Mouse (Mus musculus): ENCODE measurements around the gene Trak1. TPM values are rescaled to one million over a fixed set of nuclear protein-coding genes. Genes with fewer than 3 reads are reported as not detected.

The Trak1 gene
- total and polyA plus RNA-seq, 2 experiments from 2014 or later = 61.8 to 116 TPM

DNA sequence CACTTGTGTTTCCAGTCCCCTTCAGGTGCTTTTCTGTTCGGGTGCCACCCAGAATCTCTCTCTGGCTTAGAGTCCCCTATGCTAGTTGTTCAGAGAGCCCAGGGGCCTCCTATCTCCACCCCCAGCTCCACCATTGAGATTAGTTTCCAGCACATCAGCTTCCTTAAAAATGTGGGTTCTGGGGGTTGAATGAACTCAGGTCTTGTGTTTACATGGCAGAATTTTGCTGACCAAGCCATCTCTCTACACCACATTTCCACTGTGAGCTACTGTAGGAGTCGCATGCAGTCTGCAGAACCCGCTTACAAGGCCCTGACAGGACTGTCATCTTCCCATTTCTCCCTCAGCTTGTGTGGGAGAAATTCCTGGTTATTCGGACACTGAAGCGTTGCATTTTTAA, 32.8 kb downstream of the Trak1 start:
- no peaks in the 10 kb centered on the region for H3K27me3 ChIP-seq (ENCODE audit: insufficient read depth, low read length)
- H3K36me3 ChIP-seq (ENCODE audit: insufficient read depth) = no peaks in the 10 kb centered on the region
- peaks cover 28% of the 10 kb centered on the region for H3K4me1 ChIP-seq (ENCODE audit: insufficient read depth)
- H3K9me3 ChIP-seq (ENCODE audit: low read length) = no peaks in the 10 kb centered on the region
- TF ChIP-seq CTCF (IDR thresholded peaks at IDR 0.05; ENCODE audit: low read depth) = no peak
- no peak overlapping the region for H3K27ac ChIP-seq (ENCODE audit: low read depth, low read length)
- H3K9ac ChIP-seq = no peak overlapping the region
- ATAC-seq (no peak), DNase-seq (no peak)
- H3K4me3 ChIP-seq (ENCODE audit: low read depth, low read length) = no peak overlapping the region
- 92% methylated on average over 5 of the region's 5 CpGs for WGBS
- H3K4me2 ChIP-seq (ENCODE audit: low read depth) = no peak overlapping the region

DNA sequence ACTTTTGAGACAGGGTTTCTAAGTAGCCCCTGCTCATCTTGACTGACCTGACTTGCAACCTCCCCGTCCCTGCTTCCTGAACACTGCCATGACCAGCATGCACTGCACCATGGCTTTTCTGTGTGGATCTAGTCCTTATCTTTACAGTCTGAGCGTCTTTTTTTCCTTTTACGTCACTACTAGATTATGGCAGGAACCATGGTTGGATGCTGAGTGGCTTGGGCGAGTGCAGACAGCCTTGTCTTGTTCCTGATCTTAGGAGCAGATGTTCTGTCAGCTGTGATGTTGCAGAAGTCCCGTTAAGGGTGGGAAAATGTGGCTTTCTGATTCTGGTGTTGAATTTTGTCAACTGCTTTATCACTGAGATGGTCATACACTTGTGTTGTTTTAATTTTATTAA, 34.1 kb downstream of the Trak1 start:
- no peaks in the 10 kb centered on the region for H3K9me3 ChIP-seq (ENCODE audit: low read length)
- ATAC-seq = no peak
- H3K27ac ChIP-seq (ENCODE audit: low read depth, low read length) = peak overlapping the region; percentile 78
- H3K4me3 ChIP-seq (ENCODE audit: low read depth, low read length) = no peak overlapping the region
- peaks cover 28% of the 10 kb centered on the region for H3K4me1 ChIP-seq (ENCODE audit: insufficient read depth)
- H3K27me3 ChIP-seq (ENCODE audit: insufficient read depth, low read length) = no peaks in the 10 kb centered on the region
- no peak for TF ChIP-seq CTCF (IDR thresholded peaks at IDR 0.05; ENCODE audit: low read depth)
- DNase-seq = no peak
- 22% methylated on average over 5 of the region's 5 CpGs for WGBS
- no peaks in the 10 kb centered on the region for H3K36me3 ChIP-seq (ENCODE audit: insufficient read depth)
- H3K9ac ChIP-seq = no peak overlapping the region
- no peak overlapping the region for H3K4me2 ChIP-seq (ENCODE audit: low read depth)

DNA sequence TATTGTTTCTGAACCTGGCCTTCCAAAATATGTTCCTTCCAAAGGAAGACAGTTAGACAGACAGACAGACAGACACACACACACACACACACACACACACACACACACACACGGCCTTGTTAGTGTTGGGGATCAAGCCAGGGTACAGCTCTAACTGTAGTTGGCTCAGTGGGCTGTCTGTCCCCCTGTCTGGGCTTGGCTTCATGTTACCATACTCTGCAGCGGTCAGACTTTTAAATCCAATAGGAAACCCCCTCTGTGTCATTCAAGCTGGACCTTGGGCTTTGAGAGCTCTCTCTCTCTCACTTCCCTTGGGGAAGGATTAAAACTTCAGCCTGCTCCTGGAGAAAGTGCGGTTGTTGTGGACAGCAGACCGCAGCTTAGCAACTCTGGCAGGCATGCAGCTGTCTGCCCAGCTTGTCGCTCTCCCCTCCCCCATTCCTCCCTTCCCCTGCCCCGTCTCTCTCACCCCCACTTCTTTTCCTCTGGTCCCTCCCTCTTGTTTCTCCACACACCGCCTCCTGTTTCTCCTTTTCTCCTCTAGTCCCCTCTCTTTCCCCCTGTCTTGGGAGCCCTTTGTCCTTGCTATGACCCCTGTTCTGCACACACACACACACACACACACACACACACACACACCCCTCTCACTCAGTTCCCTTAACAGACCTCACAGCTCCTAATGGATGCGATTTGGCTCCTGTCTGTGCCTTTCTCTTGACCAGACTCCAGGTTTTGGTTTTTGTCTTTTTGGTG, 34.8 kb downstream of the Trak1 start:
- Histone ChIP-seq H3K9me3 (ENCODE audit: low read length) (no peaks in the 10 kb centered on the region), H3K27ac (ENCODE audit: low read depth, low read length) (peak overlapping the region; percentile 78), H3K4me2 (ENCODE audit: low read depth) (no peak overlapping the region), H3K36me3 (ENCODE audit: insufficient read depth) (no peaks in the 10 kb centered on the region), H3K4me1 (ENCODE audit: insufficient read depth) (peaks cover 28% of the 10 kb centered on the region), H3K9ac (no peak overlapping the region), H3K27me3 (ENCODE audit: insufficient read depth, low read length) (no peaks in the 10 kb centered on the region), H3K4me3 (ENCODE audit: low read depth, low read length) (no peak overlapping the region)
- WGBS = 6% methylated on average over 8 of the region's 8 CpGs
- TF ChIP-seq CTCF (IDR thresholded peaks at IDR 0.05; ENCODE audit: low read depth) = no peak
- DNase-seq (peak; percentile 78), ATAC-seq (peak; percentile 84)

DNA sequence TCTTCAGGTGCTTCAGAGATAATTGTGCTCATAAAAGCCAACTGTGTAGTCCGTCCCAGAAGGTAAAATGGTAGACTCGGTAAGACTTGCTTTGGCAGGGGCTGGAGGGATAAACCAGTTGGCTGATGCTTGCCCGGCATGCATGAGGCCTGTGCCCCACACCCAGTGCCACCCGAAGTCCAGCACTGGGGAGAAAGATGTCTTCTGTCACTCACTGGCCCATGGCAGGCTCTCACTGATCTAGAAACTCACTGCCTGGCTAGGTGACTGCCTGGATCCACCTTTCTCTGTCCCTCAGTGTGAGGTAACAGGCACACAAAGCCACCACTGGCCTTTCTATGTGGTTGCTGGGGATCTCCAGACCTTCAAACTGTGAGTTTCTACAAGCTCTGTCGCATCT, 36.3 kb downstream of the Trak1 start:
- H3K4me1 ChIP-seq (ENCODE audit: insufficient read depth) = peaks cover 28% of the 10 kb centered on the region
- no peaks in the 10 kb centered on the region for H3K36me3 ChIP-seq (ENCODE audit: insufficient read depth)
- H3K27me3 ChIP-seq (ENCODE audit: insufficient read depth, low read length) = no peaks in the 10 kb centered on the region
- WGBS = 60% methylated on average over 5 of the region's 5 CpGs
- DNase-seq (no peak), ATAC-seq (no peak)
- H3K9me3 ChIP-seq (ENCODE audit: low read length) = no peaks in the 10 kb centered on the region
- H3K9ac ChIP-seq = 0 out of 2 replicates have a peak overlapping the region, but pooled peaks have one; percentile 25
- no peak overlapping the region for H3K4me3 ChIP-seq (ENCODE audit: low read depth, low read length)
- TF ChIP-seq CTCF (IDR thresholded peaks at IDR 0.05; ENCODE audit: low read depth) = no peak
- H3K27ac ChIP-seq (ENCODE audit: low read depth, low read length) = peak overlapping the region; percentile 62; the same call in 1 of the 2 replicates
- no peak overlapping the region for H3K4me2 ChIP-seq (ENCODE audit: low read depth)

DNA sequence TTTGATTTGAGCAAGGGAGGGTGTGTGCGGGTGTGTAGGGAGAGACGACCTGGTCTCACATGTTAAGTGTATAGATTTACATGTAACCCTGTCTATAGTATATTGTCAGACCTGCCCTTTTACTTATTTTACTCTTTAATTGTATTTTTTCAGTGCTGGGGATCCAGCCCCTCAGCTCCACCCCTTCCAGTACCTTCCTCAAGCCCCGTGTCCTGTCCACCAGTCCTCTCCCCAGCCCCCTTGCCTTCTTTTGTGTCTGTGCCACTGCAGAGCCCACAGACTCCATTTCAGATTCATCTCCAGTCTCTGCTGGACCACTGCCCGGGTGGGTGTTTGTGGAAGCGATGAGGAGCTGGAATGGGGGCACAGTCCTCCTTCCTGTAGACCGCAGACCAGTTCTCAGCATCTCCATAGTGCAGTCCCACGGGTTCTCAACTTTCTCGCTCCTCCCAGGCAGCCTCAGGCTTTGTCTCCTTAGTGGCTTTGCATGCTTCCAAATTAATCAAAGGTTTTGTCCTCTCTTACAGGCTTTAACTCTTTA, 37.1 kb downstream of the Trak1 start:
- ATAC-seq (0 out of 2 replicates have a peak, but pooled peaks have one; percentile 7), DNase-seq (peak; percentile 63)
- Histone ChIP-seq H3K27ac (ENCODE audit: low read depth, low read length) (peak overlapping the region; percentile 62), H3K9ac (peak overlapping the region; percentile 25; the same call in 1 of the 2 replicates), H3K9me3 (ENCODE audit: low read length) (no peaks in the 10 kb centered on the region), H3K4me2 (ENCODE audit: low read depth) (no peak overlapping the region), H3K27me3 (ENCODE audit: insufficient read depth, low read length) (no peaks in the 10 kb centered on the region), H3K4me1 (ENCODE audit: insufficient read depth) (peaks cover 28% of the 10 kb centered on the region), H3K36me3 (ENCODE audit: insufficient read depth) (no peaks in the 10 kb centered on the region), H3K4me3 (ENCODE audit: low read depth, low read length) (no peak overlapping the region)
- 24% methylated on average over 8 of the region's 8 CpGs for WGBS
- no peak for TF ChIP-seq CTCF (IDR thresholded peaks at IDR 0.05; ENCODE audit: low read depth)

DNA sequence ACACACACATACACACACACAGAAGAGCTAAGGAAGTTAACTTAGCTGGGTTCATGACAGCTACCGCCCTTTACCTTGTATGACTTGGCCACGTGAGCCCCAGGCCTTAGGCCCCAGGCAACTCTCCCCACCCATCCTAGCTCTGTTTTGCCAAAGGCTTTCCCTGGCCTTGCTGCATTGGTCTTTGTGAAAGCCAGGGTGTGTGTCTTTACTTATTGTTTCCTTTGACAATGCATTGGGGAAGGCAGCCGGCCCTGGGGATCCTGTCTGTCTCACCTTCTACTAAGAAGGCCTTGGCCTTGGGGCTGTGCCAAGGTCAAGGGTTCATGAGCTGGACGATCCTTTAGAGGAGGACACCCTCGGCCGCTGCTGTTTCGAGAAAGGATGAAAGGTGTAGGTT, 38.3 kb downstream of the Trak1 start:
- Histone ChIP-seq H3K27ac (ENCODE audit: low read depth, low read length) (no peak overlapping the region), H3K9me3 (ENCODE audit: low read length) (no peaks in the 10 kb centered on the region), H3K4me2 (ENCODE audit: low read depth) (no peak overlapping the region), H3K4me3 (ENCODE audit: low read depth, low read length) (no peak overlapping the region), H3K4me1 (ENCODE audit: insufficient read depth) (peaks cover 28% of the 10 kb centered on the region), H3K36me3 (ENCODE audit: insufficient read depth) (no peaks in the 10 kb centered on the region), H3K27me3 (ENCODE audit: insufficient read depth, low read length) (no peaks in the 10 kb centered on the region), H3K9ac (no peak overlapping the region)
- ATAC-seq (no peak), DNase-seq (no peak)
- 59% methylated on average over 7 of the region's 7 CpGs for WGBS
- TF ChIP-seq CTCF (IDR thresholded peaks at IDR 0.05; ENCODE audit: low read depth) = no peak

DNA sequence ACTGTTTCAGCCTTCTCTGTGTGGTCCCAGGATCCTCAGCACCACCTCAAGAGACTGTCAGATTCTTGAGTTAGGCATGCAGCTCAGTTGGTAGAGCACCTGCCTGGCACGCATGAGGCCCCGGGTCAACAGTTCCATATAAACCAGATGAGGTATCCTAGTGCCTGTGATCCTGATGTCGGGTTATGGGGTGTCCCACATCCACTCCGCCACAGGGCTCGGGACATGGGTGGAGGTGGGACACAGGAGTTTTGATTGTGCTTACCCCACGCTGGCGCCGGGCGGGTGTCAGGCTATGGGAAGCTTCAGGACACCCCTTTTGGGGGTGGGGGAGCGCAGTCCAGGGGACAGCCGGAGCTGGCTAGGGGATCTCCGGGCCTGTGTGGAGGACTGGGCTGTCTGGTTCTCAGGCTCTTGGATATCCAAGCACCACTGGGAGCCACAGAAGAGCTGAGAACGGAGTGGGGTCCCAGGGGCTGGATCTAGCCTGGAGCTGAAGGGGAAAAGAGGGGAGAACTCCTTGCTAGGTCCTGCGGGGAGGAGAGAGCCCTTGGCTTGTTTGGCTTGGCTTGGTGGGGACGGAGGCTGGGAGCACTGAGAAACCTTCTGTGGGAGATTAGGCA, 39.1 kb downstream of the Trak1 start:
- TF ChIP-seq CTCF (IDR thresholded peaks at IDR 0.05; ENCODE audit: low read depth) = no peak
- Histone ChIP-seq H3K9me3 (ENCODE audit: low read length) (no peaks in the 10 kb centered on the region), H3K4me2 (ENCODE audit: low read depth) (no peak overlapping the region), H3K27me3 (ENCODE audit: insufficient read depth, low read length) (no peaks in the 10 kb centered on the region), H3K4me1 (ENCODE audit: insufficient read depth) (peaks cover 27% of the 10 kb centered on the region), H3K4me3 (ENCODE audit: low read depth, low read length) (no peak overlapping the region), H3K27ac (ENCODE audit: low read depth, low read length) (no peak overlapping the region), H3K36me3 (ENCODE audit: insufficient read depth) (no peaks in the 10 kb centered on the region), H3K9ac (no peak overlapping the region)
- DNase-seq (no peak), ATAC-seq (no peak)
- WGBS = 93% methylated on average over 15 of the region's 15 CpGs
